Mouse (Mus musculus) fat pad, adult 2 months (tissue): ENCODE data around the gene Serpina3c.
"Not testable (repeated sequence)": the region's sequence is repeated elsewhere in the genome, so short reads cannot be mapped to it uniquely, and the experiment has no call there.

Experiments
- DNase-seq: peaks from one replicate; pipeline ENCODE4 v3.0.0-alpha.2; 2011; ENCODE audit warnings: low read depth, low spot score; ENCODE audit errors: extremely low read depth

The Serpina3c gene

DNA sequence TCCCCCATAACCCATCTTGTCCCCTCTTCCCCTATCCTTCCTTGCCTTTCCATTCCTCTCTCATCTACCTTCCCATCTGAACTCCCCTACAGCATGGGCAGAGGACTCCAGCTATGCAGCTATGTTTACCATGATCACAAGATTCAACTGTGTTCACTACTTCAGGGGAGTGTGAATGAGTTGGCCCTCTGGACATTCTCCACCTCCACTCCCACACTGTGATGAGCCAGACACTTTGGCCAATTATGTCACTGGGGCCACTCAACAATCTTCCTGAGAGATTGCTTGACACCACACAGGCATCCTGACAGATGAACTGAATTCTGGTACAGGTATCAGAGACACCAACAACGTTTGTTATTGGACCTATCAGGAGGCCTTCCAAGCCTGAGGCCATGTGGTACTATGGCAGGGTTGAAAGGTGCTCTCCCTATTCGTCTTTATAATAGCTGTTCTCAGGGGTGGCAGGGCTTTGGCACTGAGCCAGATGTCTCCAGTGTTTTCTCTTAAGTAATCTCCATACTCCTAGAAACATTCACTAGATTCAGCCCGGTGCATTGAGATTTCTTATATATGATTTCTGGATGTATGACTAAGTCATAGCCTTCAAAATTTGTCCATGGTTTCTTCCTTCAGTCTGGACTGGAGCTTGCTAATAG is 38.6 kb downstream of the Serpina3c start:
- DNase-seq = no peak

- not testable (repeated sequence) for DNase-seq
Measured at GRCm38 (mm10) chr12:104112333-104112732, 41.3 kb downstream of the Serpina3c start, which contains the start of gene Serpina3a. TSS of gene Serpina3a (plus strand) at chr12:104112724.

DNA sequence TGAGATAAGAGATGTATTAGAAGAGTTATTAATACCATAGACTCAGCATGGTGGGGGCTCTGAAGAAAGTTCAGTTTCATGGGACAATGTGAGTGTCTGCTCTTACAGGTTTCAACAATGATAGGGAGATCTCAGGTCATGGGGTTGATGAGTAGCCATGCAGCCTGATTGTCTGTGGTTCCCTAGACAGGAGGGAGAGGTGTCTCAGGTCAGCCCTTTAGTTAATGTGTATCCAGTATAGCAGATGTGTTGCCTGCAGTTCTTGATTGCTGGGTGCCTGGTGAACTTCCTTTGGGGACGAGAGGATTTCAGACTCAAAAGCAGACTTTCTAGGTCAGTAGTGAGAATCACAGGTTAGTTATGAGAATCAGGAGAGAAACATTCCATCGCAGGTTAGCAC is 45.2 kb downstream of the Serpina3c start:
- DNase-seq = no peak

DNA sequence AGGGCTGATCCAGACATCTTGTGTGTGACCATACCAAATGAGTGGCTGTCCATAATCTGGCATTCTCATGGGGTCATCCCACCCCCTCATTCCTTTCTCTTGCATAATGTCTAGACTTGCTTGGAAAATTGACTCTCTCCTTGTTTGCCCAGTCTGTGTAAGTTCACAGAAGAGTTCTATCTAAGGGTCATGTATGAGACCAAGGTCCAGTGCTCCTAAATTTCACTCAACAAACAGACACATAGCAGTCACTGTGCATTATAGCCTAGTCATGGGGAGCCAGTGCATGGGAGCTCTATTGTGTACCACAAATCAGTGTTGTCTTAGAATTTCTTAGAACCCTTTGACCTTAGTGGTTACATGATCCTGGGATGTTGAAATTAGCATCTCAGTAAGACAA is 46.8 kb downstream of the Serpina3c start:
- no peak for DNase-seq

- DNase-seq = no peak
Measured at GRCm38 (mm10) chr12:104105847-104106246, 47.8 kb downstream of the Serpina3c start.

DNA sequence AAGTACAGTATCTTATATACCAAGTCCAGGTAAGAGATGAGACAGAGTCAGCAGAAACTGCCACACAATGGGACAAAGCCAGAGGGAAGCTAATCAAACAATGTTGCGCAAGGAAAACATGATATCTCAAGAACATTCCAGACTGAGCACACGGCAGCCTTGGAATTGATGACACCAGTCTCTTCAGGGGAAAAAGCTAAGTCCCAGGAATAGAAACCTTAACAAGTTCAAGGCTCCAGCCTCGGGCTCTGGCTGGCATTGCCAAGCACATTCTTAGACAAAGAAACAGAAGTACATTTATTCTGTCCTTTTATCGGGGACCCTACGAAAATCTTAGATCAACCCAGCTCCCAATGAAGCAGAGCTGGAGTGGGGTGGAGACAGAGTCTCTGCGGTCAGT is 52.9 kb downstream of the Serpina3c start, which contains the start of gene Serpina5:
Serpina5 (plus strand) TSS at position 346 of the 400 bp plus-strand sequence.
- no peak for DNase-seq
